Mouse (Mus musculus) limb, embryonic 11.5 days (tissue): ENCODE data around the gene Tgoln1. TPM values are rescaled to one million over a fixed set of nuclear protein-coding genes. Genes with fewer than 3 reads are reported as not detected.

Source experiments
- ATAC-seq: fragments of 200-750 bp; cut with Nextera tagmentation; 2 replicates; pipeline ENCODE4 v1.8.0; 2017; ENCODE audit warnings: low read depth; ENCODE audit not compliant: insufficient number of reproducible peaks, low FRiP score, low TSS enrichment
- DNase-seq: peaks from one replicate; pipeline ENCODE4 v3.0.0-alpha.2; 2015; ENCODE audit warnings: low spot score
- H3K27ac ChIP-seq: fragments of 300-500 bp; sonication (generic); replicated peaks from 2 replicates; pipeline ENCODE4 v1.5.1; 2014; ENCODE audit warnings: low read depth, mild to moderate bottlenecking, low read length
- H3K27me3 ChIP-seq: fragments of 300-500 bp; sonication (generic); 2 replicates; pipeline ENCODE4 v1.6.1; 2014; ENCODE audit warnings: mild to moderate bottlenecking, low read length, mixed read lengths; ENCODE audit not compliant: control insufficient read depth, insufficient read depth
- H3K36me3 ChIP-seq: fragments of 300-500 bp; sonication (generic); 2 replicates; pipeline ENCODE4 v1.6.1; 2014; ENCODE audit warnings: mild to moderate bottlenecking, low read length, moderate library complexity, mixed read lengths; ENCODE audit not compliant: control insufficient read depth, insufficient read depth
- H3K4me1 ChIP-seq: fragments of 300-500 bp; sonication (generic); 2 replicates; pipeline ENCODE4 v1.6.1; 2014; ENCODE audit warnings: low read length, mixed read lengths; ENCODE audit not compliant: control insufficient read depth, insufficient read depth
- H3K4me2 ChIP-seq: fragments of 300-500 bp; sonication (generic); 2 replicates; pipeline ENCODE4 v1.6.1; 2014; ENCODE audit warnings: low read depth, mild to moderate bottlenecking, moderate library complexity; ENCODE audit not compliant: severe bottlenecking
- H3K4me3 ChIP-seq: fragments of 300-500 bp; sonication (generic); 2 replicates; pipeline ENCODE4 v1.5.1; 2014; ENCODE audit warnings: low read depth, low read length
- H3K9ac ChIP-seq: fragments of 300-500 bp; sonication (generic); 2 replicates; pipeline ENCODE4 v1.6.1; 2014; ENCODE audit warnings: mild to moderate bottlenecking, low read length
- H3K9me3 ChIP-seq: fragments of 300-500 bp; sonication (generic); 2 replicates; pipeline ENCODE4 v1.6.1; 2016; ENCODE audit warnings: low read length; ENCODE audit not compliant: control insufficient read depth
- WGBS: fragments of 180-500 bp; shearing (Covaris S2); extraction: QIAGEN DNeasy Blood & Tissue Kit; methylation state at CpG from one replicate; pipeline ENCODE4 v1.1.7; 2014; 5-methylcytosine and 5-hydroxymethylcytosine counted together
- polyA plus RNA-seq: library from polyadenylated mRNA; unstranded; fragments of >200 nt; fragmentation: Nextera tagmentation; extraction: Ambion mirVana; gene quantifications from 2 replicates; pipeline ENCODE4 v1.2.1, GENCODE M21; 2014

Tgoln1 gene
- polyA plus RNA-seq, 1 experiment from 2014 or later, result 24.6 TPM

GRCm38 (mm10) chr6:72597083-72597874 is 19.5 kb downstream of the Tgoln1 start:
- peak overlapping the region; percentile 55 for H3K9ac ChIP-seq
- H3K27me3 ChIP-seq, result no peaks in the 10 kb centered on the region
- peak overlapping the region; percentile 51 for H3K4me3 ChIP-seq
- H3K36me3 ChIP-seq, result no peaks in the 10 kb centered on the region
- no peak overlapping the region for H3K27ac ChIP-seq
- WGBS, result 45% methylated on average over 13 of the region's 13 CpGs
- no peaks in the 10 kb centered on the region for H3K9me3 ChIP-seq
- no peak for DNase-seq
- no peak for ATAC-seq
- H3K4me2 ChIP-seq, result peak overlapping the region; percentile 65
- peaks cover 5% of the 10 kb centered on the region; the same call in 1 of the 2 replicates for H3K4me1 ChIP-seq

GRCm38 (mm10) chr6:72593914-72594313 is 22.9 kb downstream of the Tgoln1 start:
- ATAC-seq, result no peak
- H3K9ac ChIP-seq, result no peak overlapping the region
- WGBS, result 70% methylated on average over 5 of the region's 5 CpGs

GRCm38 (mm10) chr6:72593011-72593803 is 23.6 kb downstream of the Tgoln1 start:
- DNase-seq (no peak), ATAC-seq (no peak)
- peaks cover 5% of the 10 kb centered on the region; the same call in 1 of the 2 replicates for H3K4me1 ChIP-seq
- H3K9me3 ChIP-seq, result no peaks in the 10 kb centered on the region
- H3K4me2 ChIP-seq, result no peak overlapping the region
- H3K27ac ChIP-seq, result no peak overlapping the region
- no peaks in the 10 kb centered on the region for H3K27me3 ChIP-seq
- no peak overlapping the region for H3K9ac ChIP-seq
- H3K36me3 ChIP-seq, result no peaks in the 10 kb centered on the region
- WGBS, result 85% methylated on average over 6 of the region's 6 CpGs
- H3K4me3 ChIP-seq, result no peak overlapping the region

More at GRCm38 (mm10) chr6:72593914-72594313, 22.9 kb downstream of the Tgoln1 start:
- no peak overlapping the region for H3K27ac ChIP-seq
- peaks cover 5% of the 10 kb centered on the region; the same call in 1 of the 2 replicates for H3K4me1 ChIP-seq
- no peaks in the 10 kb centered on the region for H3K9me3 ChIP-seq
- no peak overlapping the region for H3K4me2 ChIP-seq
- H3K36me3 ChIP-seq, result no peaks in the 10 kb centered on the region
- DNase-seq, result no peak
- no peaks in the 10 kb centered on the region for H3K27me3 ChIP-seq
- H3K4me3 ChIP-seq, result no peak overlapping the region

- Histone ChIP-seq H3K4me1 (no peaks in the 10 kb centered on the region), H3K27me3 (no peaks in the 10 kb centered on the region), H3K9ac (no peak overlapping the region), H3K27ac (no peak overlapping the region), H3K9me3 (no peaks in the 10 kb centered on the region), H3K36me3 (no peaks in the 10 kb centered on the region), H3K4me3 (no peak overlapping the region), H3K4me2 (no peak overlapping the region)
- DNase-seq (no peak), ATAC-seq (no peak)
Measured at GRCm38 (mm10) chr6:72590111-72590510, 26.7 kb downstream of the Tgoln1 start.

GRCm38 (mm10) chr6:72588307-72588706 is 28.5 kb downstream of the Tgoln1 start:
- Histone ChIP-seq H3K4me2 (no peak overlapping the region), H3K4me3 (no peak overlapping the region), H3K9ac (no peak overlapping the region), H3K27ac (no peak overlapping the region), H3K36me3 (no peaks in the 10 kb centered on the region), H3K9me3 (no peaks in the 10 kb centered on the region), H3K27me3 (no peaks in the 10 kb centered on the region), H3K4me1 (no peaks in the 10 kb centered on the region)
- DNase-seq (no peak), ATAC-seq (no peak)

GRCm38 (mm10) chr6:72586701-72587100 is 30.1 kb downstream of the Tgoln1 start:
- 76% methylated on average over 3 of the region's 3 CpGs for WGBS
- DNase-seq (no peak), ATAC-seq (no peak)
- Histone ChIP-seq H3K4me1 (no peaks in the 10 kb centered on the region), H3K36me3 (no peaks in the 10 kb centered on the region), H3K9me3 (no peaks in the 10 kb centered on the region), H3K4me2 (no peak overlapping the region), H3K27ac (no peak overlapping the region), H3K9ac (no peak overlapping the region), H3K27me3 (no peaks in the 10 kb centered on the region), H3K4me3 (no peak overlapping the region)

- DNase-seq (no peak), ATAC-seq (no peak)
- no peak overlapping the region for H3K4me2 ChIP-seq
- H3K9me3 ChIP-seq, result no peaks in the 10 kb centered on the region
- H3K27ac ChIP-seq, result no peak overlapping the region
- H3K9ac ChIP-seq, result no peak overlapping the region
- H3K27me3 ChIP-seq, result no peaks in the 10 kb centered on the region
- H3K4me3 ChIP-seq, result no peak overlapping the region
- H3K36me3 ChIP-seq, result no peaks in the 10 kb centered on the region
- WGBS, result 79% methylated on average over 11 of the region's 11 CpGs
- no peaks in the 10 kb centered on the region for H3K4me1 ChIP-seq
Measured at GRCm38 (mm10) chr6:72584154-72584553, 32.6 kb downstream of the Tgoln1 start.

- Histone ChIP-seq H3K36me3 (no peaks in the 10 kb centered on the region), H3K9ac (no peak overlapping the region), H3K4me3 (no peak overlapping the region), H3K4me1 (no peaks in the 10 kb centered on the region), H3K27me3 (no peaks in the 10 kb centered on the region), H3K27ac (no peak overlapping the region), H3K4me2 (no peak overlapping the region), H3K9me3 (no peaks in the 10 kb centered on the region)
- WGBS, result 88% methylated on average over 4 of the region's 4 CpGs
- DNase-seq, result no peak
- no peak for ATAC-seq
Measured at GRCm38 (mm10) chr6:72583211-72583839, 33.5 kb downstream of the Tgoln1 start.
